Mouse (Mus musculus) ES-CJ7 (cell line): Measurements from ENCODE around the gene Ccdc8.

Source experiments
- DNase-seq: peaks from one replicate; pipeline ENCODE4 v3.0.0; 2011; ENCODE audit warnings: low read depth, low spot score

Ccdc8 gene

DNA sequence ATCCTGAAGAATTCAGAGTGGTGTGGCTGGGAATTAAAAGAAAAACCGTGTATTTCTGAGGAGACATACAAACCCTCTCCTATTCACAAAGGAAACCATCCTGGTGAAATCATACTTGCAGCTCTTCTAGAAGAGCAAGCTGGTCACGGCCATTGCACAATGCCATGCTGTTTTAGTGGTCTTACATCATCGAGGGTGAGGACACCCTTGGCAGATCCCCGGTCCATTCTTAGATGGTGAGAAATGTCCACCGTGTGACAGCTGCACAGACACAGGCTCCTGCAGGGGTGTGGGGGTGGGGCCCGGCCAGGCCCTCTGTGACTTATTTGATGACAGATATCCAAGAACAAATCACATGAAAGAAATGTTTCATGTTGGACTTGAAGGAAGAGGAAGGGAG lies 18.5 kb upstream of the Ccdc8 start:
- DNase-seq, result no peak

DNA sequence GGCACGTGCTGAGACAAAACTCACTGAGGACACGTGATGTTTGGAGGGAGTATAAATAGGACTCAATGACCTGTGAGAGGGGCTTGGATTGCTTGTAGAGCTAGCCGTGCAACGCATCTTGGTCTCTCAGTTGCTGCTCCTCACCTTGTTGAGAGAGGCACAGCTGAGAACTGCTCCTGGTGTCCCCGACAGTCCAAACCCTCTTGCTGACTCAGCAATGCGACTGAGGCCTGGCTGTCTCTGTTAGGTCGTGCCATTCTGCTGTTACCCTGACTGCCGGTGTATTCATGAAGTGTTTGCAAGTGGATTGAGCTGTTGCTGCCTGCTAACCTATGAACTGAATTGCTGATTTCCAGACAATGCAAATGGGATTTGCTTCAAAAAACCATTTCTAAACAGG lies 16.2 kb upstream of the Ccdc8 start:
- no peak for DNase-seq

DNA sequence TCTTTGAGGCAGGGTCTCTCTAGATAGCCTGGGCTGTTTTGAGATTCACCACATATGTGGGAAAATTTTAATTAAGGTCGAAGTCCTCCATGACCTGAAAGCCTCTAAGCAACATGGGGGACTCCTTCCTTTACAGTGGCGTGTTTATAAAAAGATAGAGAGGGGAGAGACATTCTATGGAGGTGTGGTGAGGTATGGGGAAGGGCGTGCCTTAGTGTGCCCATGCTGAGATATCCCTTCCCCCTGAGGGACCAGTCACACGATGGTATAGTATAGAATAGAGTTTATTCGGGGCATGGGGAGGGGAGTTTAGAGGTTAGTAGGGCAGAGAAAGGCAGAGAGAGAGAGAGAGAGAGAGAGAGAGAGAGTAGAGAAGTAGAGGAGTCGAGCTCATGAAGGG lies 14.3 kb upstream of the Ccdc8 start:
- no peak for DNase-seq

DNA sequence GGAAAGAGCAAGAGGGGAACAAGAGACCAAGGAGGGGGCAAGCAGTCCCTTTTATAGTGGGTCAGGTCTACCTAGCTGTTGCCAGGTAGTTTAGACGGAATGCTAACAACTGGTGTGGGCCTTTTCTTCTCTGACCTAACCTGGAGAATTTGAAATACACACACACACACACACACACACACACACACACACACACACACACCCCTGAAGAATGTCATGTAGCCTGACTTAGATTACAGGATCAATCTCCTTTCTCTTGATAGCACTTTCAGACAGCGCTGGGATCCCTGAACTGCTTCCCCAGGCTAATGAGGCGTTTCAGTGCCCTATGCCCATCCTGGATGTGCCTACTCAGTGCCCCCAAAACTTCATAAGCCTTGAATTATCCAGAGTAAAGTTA lies 13.9 kb upstream of the Ccdc8 start:
- DNase-seq, result no peak

DNA sequence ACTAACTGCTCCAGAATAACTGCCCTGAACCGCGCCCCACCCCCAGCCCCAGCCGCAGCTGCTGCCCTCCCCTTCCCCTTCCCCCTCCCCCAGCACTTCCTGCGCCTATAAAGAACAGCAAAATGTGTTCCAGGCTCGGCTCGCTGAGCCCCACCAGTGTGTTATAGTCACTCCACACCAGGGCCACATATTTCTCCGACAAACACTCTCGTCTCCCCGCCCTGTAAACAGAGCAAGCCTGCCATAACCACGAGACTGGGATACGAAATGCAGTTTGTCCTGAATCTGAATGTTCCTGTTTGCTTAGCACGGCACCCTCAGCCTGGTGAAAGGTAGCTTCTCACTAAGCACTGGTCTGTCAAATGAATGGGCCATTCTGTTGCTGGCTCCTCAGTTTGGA lies 12.2 kb upstream of the Ccdc8 start:
- DNase-seq, result peak; percentile 37

DNA sequence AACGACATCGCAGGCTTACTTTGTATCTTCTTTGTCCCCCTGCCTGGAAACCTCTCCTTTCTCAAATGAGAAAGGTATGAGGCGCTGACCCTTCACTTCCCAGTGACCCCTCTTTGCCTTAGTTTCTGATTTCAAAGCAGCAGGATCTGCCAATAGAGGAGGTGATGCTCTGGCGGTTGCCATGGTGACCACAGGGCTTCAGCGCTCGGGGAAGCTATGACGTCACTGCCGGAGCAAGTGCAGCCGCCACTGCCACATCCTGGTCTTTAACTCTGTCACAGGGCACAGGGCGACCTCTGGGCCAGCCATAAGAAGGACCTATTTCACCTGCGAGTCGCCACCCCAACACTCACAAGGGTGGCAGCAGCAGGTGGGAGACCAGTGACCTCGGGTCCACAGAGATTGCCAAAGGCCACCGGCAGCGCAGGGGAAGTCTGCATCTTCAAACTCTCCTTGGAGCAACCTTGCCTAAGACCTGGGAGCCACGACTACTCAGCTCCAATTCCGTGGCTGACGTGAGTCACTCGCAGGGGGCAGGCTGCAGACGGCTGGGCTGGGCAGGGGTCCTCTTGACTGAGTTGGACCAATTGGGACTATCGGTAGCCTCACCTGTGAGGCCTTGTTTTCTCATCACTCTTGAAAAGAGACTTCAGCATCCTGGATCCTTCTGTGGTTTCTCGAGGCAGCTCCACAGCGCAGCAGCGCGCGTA lies 9.5 kb upstream of the Ccdc8 start, which contains the start of gene Gm42372:
Gm42372 (plus strand) TSS at position 228 of the 710 bp plus-strand sequence.
- DNase-seq, result peak; percentile 82

DNA sequence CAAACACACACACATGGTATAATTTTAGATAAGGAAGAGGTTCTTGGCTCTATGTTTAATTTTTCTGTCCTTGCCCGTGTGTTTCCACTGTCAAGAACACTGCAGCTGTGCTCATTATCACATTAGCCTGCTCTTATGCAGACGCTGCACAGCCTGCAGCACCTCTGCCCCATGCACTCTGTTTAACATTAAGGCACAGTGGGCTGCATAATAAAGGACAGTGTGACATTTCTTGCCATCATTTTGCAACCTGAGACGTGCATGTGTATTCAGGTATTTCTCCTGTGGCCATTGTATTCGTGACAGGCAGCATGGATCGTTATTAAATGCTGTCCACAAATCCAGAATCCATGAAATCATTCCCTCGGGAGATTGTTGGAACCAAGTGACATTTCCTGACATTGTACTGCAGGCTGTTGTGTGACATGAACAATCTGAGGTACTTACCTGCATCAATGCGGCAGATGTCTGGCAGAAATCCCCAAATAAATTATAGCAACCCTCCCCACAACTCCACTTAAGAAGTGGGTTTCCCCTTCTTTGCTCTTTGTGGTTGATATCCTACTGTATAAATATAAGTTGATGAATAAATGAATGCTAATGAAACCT lies 4.9 kb upstream of the Ccdc8 start:
- no peak for DNase-seq

DNA sequence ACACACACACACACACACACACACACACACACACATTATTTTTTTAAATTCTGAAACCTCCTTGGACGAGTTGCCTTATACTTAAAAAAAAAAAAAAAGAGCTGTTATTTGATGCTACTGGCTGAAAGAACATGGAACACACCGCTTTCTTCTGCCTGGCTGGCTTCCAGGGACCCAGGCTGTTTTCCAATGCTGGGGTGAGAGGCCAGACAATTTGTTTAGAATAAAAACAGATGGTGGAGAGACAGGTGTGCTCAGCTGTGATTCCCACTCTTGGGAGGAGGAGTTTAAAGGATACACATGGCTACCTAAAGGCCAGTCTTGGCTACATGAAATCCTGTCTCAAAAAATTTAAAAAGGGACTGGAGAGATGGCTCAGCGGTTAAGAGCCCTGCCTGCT lies 4.1 kb upstream of the Ccdc8 start:
- no peak for DNase-seq

DNA sequence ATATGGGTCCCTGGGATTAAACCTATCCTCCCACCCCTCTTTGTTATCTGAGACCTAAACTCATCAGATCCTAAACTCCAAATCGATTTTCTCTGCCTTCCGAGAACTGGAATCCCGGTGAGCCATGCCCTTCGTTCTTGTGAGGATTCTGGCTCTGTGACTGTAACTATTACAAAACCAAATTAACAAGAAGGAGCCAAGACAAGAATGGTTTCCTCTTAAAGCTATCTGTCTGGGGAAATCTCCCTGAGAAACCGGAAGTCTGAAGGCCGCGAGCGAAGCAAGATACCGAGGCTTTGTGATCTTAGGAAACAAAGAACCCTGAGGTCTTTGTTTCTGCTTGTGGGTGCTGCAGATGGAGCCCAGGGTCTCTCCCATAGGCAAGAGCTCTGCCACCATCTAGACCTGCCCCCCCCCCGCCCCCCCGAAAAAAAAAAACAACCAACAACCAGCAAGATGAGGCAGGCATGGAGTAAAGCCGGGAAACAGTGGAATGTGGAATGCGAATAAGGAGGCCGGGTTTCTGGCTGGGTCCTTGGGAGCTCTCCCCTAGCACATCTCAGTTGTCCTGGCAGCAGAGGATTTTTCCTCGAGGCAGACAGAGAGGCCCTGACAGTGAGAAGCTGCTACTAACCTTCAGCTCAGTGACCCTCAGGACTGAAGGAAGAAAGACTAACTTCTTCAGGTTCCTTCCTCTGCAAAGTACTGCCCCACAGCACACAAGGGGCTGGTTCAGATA lies 2.3 kb upstream of the Ccdc8 start:
- no peak for DNase-seq

DNA sequence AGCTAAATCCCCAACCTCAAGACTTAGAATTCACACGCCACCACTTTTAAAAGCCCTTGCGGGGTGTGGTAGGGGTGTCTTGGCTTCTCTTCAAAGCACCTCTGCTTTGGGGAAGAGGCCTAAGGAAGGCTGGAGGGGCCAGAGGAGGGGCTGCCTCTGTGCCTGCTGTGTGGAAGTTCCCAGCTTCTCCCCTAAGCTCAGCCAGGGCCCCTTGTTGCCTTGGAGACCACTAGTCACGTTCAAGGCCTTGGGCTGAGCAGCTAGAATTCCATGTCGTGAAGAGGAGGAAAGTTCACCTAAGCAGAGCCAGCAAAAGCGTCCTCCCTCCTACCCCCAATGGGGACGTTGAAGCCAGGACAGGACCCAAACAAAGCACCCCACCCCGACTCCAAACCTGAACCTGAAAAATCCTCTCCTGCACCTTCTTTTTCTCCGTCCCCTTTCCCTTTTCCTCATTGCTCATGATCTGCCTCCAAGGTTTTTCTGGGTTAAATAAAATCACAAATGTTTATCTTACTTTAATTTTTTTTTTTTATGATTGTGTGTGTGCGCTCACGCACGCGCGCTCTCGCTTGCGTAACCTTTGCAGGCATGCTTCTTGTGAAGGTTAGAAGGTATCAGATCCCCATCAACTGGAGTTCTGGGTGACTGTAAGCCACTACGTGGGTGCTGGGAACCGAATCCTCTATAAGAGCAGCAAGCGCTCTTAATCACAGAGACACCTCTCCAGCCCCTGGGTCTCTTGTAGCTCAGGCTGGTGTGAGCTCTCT lies 642 bp upstream of the Ccdc8 start:
- peak; percentile 36 for DNase-seq

DNA sequence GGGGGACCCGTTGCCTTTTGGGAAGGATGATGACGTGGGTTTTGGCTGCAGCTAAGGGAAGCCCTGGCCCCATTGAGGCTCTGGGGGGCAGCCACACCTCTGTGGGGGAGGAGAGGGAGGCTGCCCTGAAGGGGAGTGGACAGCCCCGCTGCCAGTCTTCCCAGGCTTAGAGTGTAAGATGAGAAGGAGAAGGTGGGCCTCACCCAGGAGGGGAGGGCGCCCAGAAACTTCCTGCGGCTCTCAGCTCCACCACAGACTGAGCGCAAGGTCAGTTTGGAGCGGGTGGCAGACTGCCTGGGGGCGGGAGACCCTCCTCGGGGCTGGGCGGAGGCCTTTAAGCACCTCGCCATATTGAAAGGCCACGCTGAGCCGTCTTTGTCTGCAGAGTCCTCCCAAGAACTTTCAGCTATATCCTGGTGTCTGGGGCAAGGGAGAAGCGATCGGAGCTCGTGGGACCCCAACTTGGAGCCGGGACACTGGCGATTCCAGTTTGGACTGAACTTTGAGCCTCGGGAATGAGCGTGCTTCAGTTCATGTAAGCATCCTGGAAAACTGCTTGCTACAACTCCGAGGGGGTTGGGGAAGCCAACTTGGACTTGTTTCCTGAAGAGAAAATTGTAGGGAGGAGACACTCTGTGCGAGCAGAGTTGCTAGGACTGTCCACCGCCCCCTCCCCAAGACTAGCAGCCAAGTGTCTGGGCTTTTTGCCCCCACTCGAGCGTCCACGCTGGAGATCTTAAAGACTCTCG lies 1.3 kb downstream of the Ccdc8 start:
- peak; percentile 84 for DNase-seq

DNA sequence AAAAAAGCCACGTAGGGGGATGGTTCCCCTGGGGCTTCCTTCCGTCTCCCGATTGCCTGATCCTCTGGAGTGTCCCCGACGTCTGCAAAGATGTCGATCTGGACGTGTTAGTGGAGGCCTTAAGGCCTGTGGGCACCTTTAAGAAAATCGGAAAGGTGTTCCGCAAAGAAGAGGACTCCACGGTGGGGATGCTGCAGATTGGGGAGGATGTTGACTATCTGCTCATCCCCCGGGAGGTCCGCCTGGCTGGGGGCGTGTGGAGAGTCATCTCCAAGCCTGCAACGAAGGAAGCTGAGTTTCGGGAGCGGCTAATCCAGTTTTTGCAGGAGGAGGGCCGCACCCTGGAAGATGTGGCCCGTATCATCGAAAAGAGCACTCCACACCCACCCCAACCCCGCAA lies 1.9 kb downstream of the Ccdc8 start:
- no peak for DNase-seq

DNA sequence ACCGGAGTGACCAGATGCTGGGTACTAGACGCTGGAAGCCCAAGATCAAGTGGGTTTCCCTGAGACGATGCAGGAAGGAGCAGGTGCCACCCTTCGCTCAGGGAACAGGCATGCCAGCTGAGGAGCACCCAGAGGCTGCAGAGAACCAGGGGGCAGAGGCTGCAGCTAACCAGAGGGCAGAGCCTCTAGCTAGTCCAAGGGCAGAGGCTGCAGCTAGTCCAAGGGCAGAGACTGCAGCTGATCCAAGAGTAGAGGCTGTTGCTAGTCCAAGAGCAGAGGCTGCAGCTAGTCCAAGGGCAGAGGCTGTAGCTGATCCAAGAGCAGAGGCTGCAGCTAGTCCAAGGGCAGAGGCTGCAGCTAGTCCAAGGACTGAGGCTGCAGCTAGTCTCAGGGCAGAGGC lies 2.8 kb downstream of the Ccdc8 start:
- no peak for DNase-seq

DNA sequence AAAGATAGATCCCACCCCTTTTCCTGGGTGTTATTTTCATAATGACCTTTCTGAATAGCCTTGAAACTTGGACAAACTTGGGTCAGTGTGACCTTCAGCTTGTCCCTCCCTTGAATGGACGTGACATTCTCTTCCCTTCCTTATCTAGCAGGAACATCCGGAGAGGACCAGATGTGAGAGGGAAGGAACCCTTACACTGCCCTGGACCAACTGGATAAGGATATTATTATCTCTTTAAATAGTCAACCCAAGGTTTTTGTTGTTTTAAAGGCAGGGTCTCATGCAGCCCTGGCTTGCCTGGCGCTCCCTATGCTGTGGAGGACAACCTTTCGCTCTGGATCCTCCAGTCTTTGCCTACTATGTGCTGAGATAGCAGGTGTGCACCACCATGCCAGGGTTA lies 6.7 kb downstream of the Ccdc8 start:
- no peak for DNase-seq

DNA sequence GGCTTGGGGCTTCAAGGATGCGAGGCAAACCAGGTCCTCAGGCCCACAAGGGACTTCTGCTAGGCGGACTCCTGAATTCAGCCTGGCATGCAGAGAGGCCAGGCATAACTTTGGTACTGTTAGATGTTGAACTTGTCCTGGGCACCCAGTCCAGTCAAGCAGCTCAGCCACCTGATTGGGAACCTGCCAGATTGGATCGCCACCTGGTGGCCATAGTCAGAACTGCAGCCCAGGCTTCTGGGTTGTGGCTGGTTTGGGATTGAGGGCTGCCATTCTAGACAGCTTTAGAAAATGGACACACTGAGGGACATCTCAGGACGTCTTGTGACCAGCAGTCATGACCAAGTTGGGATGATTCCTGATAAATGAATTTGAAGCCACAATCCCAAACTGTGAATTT lies 7.1 kb downstream of the Ccdc8 start:
- peak; percentile 69 for DNase-seq

DNA sequence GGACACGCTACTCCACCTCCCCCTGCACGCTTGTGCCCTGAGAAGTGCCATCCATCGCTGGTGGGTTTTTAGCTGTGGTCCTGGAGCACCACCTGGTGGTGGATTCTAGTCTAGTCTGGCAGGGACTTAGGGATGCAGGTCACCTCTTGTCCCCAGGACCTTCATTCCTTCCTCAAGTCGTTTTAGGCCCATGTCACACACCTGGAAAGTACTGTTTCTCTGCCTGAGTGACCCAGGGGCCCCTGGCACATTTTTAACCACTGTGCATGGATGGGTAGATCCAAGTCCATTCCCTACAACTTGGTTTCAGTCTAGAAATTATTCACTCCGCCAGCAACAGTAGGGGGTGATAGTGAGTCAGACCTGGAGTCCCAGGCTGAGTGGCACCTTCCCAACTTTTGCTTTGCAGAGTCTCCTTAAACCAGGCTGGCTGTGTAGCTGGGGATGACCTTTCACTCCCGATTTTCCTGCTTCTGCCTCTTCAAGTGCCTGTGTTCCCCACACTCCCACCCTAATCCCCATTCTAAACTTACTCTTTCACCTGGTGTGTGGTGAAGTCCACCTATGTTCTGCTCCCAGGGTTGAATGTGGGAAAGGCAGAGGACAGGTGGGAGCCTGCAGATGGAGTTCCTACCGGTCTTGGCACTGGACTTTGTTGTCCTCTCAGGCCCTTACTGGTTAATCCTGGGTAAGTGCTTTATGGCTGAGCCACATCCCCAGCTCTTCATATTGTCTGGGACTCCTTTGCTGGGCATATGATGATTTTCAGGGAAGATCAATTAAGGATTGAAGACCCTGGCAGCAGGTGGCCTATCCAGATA lies 10.1 kb downstream of the Ccdc8 start:
- DNase-seq, result peak; percentile 77

DNA sequence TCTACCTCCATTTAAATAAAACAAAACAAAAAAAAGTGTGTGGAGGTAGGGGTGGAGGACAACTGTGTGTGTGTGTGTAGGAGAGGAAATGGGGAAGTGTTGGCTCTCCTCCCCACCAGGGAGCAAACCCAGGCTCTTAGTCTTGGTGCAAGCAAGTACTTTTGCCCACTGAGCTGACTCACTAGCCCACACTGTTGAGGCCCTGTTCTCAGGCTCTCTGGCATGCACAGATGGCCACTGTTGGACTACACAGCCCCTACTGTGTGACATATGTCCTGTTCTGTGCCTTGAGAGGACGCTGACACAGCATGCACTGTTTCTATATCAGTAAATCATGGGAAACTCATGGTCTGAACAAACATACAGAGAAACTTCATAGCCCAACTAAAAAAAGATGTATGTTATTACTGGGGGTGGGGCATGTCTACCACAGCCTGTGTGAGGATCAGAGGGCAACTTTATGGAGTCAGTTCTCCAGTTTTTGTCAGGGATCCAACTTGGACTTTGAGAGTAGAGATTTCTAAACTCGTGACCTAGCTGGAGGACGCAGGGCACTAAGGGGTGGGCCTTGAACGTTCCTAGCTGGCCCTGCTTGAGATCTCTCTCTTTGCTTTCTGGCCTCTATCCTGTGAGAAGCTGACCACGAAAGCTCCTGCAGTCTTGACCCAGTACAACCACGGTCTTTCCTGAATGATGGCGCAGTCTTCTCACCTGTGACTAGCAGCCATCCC lies 10.9 kb downstream of the Ccdc8 start:
- no peak for DNase-seq

DNA sequence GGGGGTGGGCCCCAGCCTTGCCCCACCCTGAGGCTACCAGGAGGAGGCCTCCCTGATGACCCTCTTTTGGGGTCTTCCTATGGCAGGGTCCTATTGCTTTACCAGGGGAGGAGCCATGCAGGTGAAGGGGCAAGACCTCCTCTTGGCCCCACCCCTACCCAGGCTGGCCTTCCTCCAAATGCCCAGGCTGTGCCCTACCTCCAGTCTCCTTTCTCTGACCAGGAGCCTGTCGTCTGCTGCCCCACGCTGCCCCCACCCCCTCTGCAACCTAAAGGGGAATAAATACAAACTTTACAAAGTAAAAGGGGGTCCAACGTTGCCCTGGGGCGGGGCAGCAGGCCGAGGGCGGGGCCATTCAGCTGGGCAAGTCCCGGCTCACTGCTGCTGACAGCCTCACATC lies 12.2 kb downstream of the Ccdc8 start:
- no peak for DNase-seq

DNA sequence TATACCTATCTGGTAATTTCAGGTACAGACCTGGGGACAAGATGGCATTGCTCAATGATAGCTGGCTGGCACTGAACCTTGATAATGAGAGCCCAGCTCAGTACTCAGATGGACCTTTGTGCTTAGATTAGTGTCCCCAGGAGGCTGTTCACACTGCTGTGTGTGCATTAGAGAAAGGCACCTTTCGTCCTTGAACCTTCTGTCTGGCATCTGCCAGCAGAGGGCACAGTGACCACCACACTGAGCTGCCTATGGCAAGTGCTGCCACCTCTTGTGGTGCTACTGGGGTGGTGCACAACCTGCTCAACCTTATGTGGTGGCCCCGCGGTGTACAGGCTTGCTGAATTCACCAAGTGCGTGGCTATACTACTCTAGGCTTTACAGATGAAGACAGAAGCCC lies 14.8 kb downstream of the Ccdc8 start:
- DNase-seq, result no peak
